Mouse (Mus musculus) left cerebral cortex, adult 2 months (tissue): ENCODE results near the gene Sparcl1. TPM values are rescaled to one million over a fixed set of nuclear protein-coding genes. Genes with fewer than 3 reads are reported as not detected.

ENCODE experiments used
- DNase-seq, 2 experiments: peaks; one replicate each; pipeline ENCODE4 v3.0.0; 2021 to 2022; ENCODE audit warnings: low spot score in 2 of 2, mixed read lengths in 1 of 2; ENCODE audit errors: extremely low spot score in 1 of 2
- H3K27ac ChIP-seq: fragments of 200-600 bp; 2 replicates; pipeline ENCODE4 v1.8.1; 2022
- H3K4me3 ChIP-seq: fragments of 200-600 bp; 2 replicates; pipeline ENCODE4 v1.8.1; 2022
- CTCF ChIP-seq: fragments of 200-600 bp; IDR thresholded peaks from 2 replicates; pipeline ENCODE4 v1.8.1; 2022; ENCODE audit warnings: antibody characterized with exemption, mild to moderate bottlenecking, moderate library complexity
- intact Hi-C: fragments of 180-260 bp; cut with DNase I; formaldehyde crosslinking; loops from one replicate; pipeline ENCODE4 v1.15.1; 2025
- total RNA-seq, 2 experiments: library from RNA; stranded (reverse); gene quantifications; 2 replicates each; pipeline ENCODE4 v1.2.3; 2021

Gene Sparcl1
- total RNA-seq, 2 experiments from 2014 or later: 1,525 to 1,546 TPM

DNA sequence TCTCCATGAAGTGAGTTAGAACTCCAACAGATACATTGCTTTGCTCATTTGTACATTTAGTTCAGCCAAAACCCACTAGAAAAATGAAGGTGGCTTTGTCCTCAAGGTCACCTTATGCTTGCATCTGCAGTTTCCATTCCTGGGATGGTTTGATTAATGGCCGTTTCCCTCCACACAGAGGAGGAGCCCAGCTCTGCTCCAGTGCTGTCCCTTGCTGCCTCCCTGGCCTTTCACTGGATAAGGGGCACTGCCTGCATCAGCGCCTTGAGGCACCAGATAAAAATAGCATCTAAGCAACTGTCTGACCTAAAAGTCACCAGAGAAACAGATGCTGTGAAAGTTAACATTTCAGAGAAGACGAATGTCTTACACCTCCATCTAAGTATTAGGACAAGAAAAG lies 4.0 kb downstream of the Sparcl1 start:
- no peak for TF ChIP-seq CTCF
- Histone ChIP-seq H3K4me3 (peak overlapping the region; percentile 65), H3K27ac (peak overlapping the region; percentile 97)
- intact Hi-C loops: no loop called here
- DNase-seq: no peak

DNA sequence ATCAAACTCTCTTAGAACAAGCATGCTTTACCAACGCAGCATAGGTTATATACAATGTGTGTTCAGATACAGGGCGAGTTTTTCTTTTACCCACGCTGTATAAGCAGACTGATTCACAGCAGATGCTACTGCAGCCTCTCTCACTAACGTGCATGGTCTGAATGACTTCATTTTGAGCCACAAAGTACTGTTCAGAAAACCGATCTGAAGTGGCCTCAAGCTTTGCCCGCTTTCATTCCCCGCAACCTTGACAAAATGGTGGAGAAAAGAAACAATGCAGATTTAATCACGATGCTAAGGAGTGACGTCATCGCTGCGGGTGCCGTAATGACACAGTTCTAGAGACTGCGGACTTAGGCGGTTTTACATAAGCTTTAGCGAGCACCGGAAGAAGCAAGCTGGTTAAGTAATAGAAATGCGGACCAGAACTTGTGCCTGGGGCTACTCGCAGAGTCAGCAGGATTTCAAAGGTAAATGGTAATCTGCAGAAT lies 4.6 kb downstream of the Sparcl1 start:
- TF ChIP-seq CTCF: no peak
- Histone ChIP-seq H3K4me3 (peak overlapping the region; percentile 65), H3K27ac (peak overlapping the region; percentile 97)
- intact Hi-C loops: no loop called here
- peak; percentile 57 to 66 for DNase-seq

- Histone ChIP-seq H3K27ac (peak overlapping the region; percentile 97), H3K4me3 (peak overlapping the region; percentile 65; the same call in 1 of the 2 replicates)
- TF ChIP-seq CTCF: no peak
- DNase-seq: peak in 1 of 2 experiments; percentile 31
- intact Hi-C loops: no loop called here
These were observed 5.2 kb downstream of the Sparcl1 start for GRCm38 (mm10) chr5:104108127-104108875.

- no peak for DNase-seq
- Histone ChIP-seq H3K4me3 (no peak overlapping the region), H3K27ac (no peak overlapping the region)
- intact Hi-C loops: no loop called here
- no peak for TF ChIP-seq CTCF
These were observed 9.4 kb downstream of the Sparcl1 start for GRCm38 (mm10) chr5:104104111-104104510.

DNA sequence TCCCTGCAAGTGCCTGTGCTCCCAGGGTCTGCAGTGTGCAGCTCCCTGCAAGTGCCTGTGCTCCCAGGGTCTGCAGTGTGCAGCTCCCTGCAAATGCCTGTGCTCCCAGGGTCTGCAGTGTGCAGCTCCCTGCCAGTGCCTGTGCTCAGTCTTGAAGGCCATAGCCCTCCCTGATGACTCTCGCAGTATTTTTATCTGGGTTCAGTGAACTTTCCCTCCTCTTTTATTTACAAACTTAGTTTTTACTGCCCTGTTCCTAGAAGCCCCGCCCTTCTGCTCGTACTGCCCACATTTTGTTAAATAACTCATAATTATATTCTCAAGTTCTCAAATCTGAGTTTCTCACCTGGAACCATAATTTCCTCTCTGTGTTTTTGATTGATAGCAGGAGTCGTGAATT lies 10.4 kb downstream of the Sparcl1 start:
- no peak for DNase-seq
- H3K27ac ChIP-seq: no peak overlapping the region

DNA sequence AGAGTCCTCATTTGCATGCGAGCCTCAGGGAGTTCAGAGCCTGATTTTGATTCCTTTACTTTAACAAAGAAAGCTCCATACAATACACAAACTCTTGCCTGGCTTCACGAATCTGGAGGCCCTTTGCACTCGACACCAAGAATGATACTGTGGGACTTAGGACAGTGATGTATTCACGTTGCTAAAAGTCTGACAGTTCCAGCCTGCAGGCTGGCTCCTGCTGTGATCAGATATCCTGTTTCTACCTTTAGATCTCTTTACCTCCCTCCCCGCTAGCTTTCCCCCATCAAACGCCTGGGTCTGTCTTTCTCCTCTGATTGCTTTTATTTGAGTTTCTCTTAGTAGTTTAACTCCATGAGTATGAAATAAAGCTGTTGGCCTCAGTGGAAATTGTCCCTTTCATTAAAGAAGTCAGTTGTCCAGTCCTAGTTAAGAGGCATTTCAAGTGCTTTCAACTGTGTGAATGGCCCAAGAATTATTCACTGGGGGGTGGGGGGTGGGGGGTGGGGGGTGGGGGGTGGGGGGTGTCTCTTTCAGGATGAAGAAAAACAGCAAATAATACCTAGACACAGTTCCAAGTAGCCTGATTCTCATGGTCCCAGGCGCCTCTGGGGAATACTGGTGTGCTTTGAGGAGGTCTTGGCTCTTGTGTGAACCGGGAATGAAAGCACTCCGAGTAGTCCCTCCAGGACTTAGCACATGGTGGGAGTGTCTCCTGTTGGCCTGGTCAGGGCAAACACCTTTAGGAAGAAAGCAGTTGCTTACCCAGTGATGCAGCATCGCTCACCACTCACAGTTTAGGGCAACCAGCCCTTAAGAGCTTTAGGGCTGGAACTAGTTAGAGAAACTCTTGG lies 11.6 kb downstream of the Sparcl1 start:
- Histone ChIP-seq H3K27ac (peak overlapping the region; percentile 55; the same call in 1 of the 2 replicates), H3K4me3 (no peak overlapping the region)
- TF ChIP-seq CTCF: no peak
- no peak for DNase-seq
- intact Hi-C loops: no loop called here

More for the DNA sequence above, 10.4 kb downstream of the Sparcl1 start:
- intact Hi-C loops: no loop called here
- no peak for TF ChIP-seq CTCF
- H3K4me3 ChIP-seq: no peak overlapping the region

GRCm38 (mm10) chr5:104096078-104096938 lies 17.2 kb downstream of the Sparcl1 start:
- DNase-seq: no peak
- H3K27ac ChIP-seq: peak overlapping the region; percentile 58
- intact Hi-C loops: no loop called here
- no peak for TF ChIP-seq CTCF
- no peak overlapping the region for H3K4me3 ChIP-seq

DNA sequence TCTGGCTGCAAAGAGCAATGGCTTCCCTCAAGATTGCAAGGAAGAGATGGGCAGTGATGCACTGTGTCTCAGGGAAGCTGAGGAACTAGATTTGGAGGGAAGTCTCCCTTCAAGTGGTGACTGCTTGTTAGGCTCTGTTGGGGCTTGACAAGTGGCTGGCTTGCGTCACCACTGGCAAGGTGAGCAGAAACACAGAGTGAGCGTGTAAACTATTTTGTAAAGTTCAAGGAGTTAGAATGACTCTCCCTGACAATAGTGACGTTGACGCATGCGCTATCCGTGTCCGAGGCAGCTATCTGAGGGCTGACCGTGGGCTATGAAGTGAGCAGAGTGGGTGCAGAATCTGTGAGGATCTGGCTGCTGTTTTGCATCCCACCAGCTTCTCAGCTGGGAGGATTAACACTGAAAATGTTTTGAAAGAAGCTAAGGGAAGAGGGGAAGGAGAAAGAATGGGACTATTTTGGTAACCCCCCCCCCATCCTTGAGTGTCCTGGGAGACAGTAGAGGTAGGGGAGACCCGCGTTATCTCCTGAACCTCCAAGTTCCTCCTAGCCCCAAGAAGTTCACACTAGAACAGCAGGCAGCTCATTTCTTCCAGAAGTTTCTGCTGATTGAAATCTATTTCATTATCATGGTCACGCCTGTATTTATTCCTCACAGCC lies 18.0 kb downstream of the Sparcl1 start:
- no peak for DNase-seq
- no peak overlapping the region for H3K4me3 ChIP-seq
- H3K27ac ChIP-seq: peak overlapping the region; percentile 42; the same call in 1 of the 2 replicates
- intact Hi-C loops: no loop called here
- no peak for TF ChIP-seq CTCF

DNA sequence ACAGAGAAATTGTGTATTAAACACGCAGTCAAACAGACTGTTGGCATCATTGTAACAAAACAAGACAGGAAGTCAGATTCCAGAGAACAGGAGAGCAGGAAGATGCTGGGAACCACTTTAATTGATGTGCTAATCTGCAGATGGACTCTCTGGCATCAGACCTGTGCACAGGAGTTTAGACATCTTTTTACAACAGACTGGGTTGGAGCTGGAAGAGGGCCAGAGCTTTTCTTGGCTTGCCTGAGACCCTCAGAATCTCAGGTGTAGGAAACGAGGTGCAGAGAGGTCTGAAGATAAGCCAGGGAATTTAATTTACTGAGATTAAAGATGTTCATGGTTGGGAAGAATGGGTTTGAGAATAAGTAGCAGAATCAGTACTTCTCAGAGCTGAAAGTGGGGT lies 23.8 kb downstream of the Sparcl1 start:
- intact Hi-C loops: no loop called here
- H3K4me3 ChIP-seq: no peak overlapping the region
- no peak for DNase-seq
- no peak overlapping the region for H3K27ac ChIP-seq
- TF ChIP-seq CTCF: no peak

DNA sequence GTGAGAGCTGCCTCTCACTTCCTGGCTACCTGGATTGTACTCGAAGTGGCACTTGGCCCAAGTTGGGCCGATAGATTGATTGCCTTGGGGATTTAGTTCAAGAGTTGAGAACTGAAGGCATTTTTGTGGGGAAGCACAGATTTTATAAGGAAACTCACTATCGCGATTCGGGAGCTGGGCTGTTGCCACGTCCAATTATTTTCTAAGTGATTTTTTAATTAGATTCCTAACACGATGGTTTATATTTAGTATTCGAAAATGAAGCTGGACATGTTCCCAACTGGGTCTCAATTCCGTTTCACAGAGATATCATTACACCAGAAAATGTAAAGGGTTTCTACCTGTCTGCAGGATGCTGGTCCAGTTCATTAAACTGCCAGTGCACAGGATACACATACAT lies 28.2 kb downstream of the Sparcl1 start:
- TF ChIP-seq CTCF: no peak
- intact Hi-C loops: no loop called here

GRCm38 (mm10) chr5:104080736-104081135 lies 32.8 kb downstream of the Sparcl1 start:
- no peak overlapping the region for H3K4me3 ChIP-seq
- no peak overlapping the region for H3K27ac ChIP-seq
- intact Hi-C loops: no loop called here
- no peak for DNase-seq
- TF ChIP-seq CTCF: no peak

More for the DNA sequence above, 28.2 kb downstream of the Sparcl1 start:
- DNase-seq: no peak
- Histone ChIP-seq H3K4me3 (no peak overlapping the region), H3K27ac (no peak overlapping the region)
